Mouse (Mus musculus) cortical plate, adult 2 months (tissue): ENCODE measurements around the gene Meox1.

Source experiments
- CTCF ChIP-seq: fragments of 200-500 bp; IDR thresholded peaks from 2 replicates; pipeline ENCODE4 v1.5.1; 2011; ENCODE audit warnings: mild to moderate bottlenecking, control low read depth, low read length; ENCODE audit not compliant: insufficient read depth; ENCODE audit errors: extremely low read depth
- POLR2A ChIP-seq: fragments of 200-500 bp; IDR thresholded peaks from 2 replicates; pipeline ENCODE4 v1.6.1; 2011; ENCODE audit warnings: mild to moderate bottlenecking, low read length, control low read depth; ENCODE audit not compliant: insufficient read depth; ENCODE audit errors: extremely low read depth

GRCm38 (mm10) chr11:101889781-101890180 is 4.4 kb downstream of the Meox1 start:
- TF ChIP-seq CTCF (no peak), POLR2A (no peak)
